22 mouse cellular contexts compared by ENCODE assay signal in genomic region chr7:75167481-75167880, GRCm38 (mm10).
A peak's percentile ranks its signal among the peaks of the same experiment; 100 is the strongest.
DNase-seq lines count a peak whose midpoint lies in the region; ATAC-seq and TF ChIP-seq lines count a peak whose summit lies in the region.
"Had no signal": no experiment of that assay in that cellular context is flagged by ENCODE, and none has a peak within 500 bp of the region (broad histone marks: within the 10 kb centered on the region; RNA-seq: fewer than 3 reads in every experiment).

No protein-coding gene starts in this region.

- DNase-seq in cerebellum, adult 11-12 months = peak; percentile 51
- no peak for DNase-seq in cerebellum, postnatal 4 days (ENCODE audit: low spot score in 2 of 2)
- DNase-seq in adrenal gland, postnatal 36 days = peak; percentile 24 to 36
- peak; percentile 46 for DNase-seq in brain, adult 2 months (ENCODE audit: low read depth, low spot score)
- peak; percentile 69 to 71 for DNase-seq in cerebellum, postnatal 10 days
- no peak for DNase-seq in heart, adult 2 months
- DNase-seq: heart, postnatal 10 days; kidney, postnatal 25 days; liver, postnatal 0 days; lung, postnatal 14 days; retina, postnatal 1 day; thymus, postnatal 14 days had no signal

- H3K4me2 ChIP-seq in heart, embryonic 12.5 days = no peak overlapping the region
- H3K4me2 ChIP-seq: embryonic facial prominence, embryonic 15.5 days; limb, embryonic 12.5 days; liver, embryonic 11.5 days; midbrain, embryonic 11.5 days had no signal

- H3K9ac ChIP-seq in heart, embryonic 12.5 days = no peak overlapping the region
- no peak overlapping the region for H3K9ac ChIP-seq in heart, adult 2 months (ENCODE audit: low read depth, low read length)
- H3K9ac ChIP-seq: embryonic facial prominence, embryonic 15.5 days; limb, embryonic 12.5 days; liver, postnatal 0 days had no signal

- TF ChIP-seq POLR2A in heart, adult 2 months (IDR thresholded peaks at IDR 0.05; ENCODE audit: insufficient read depth, low read depth, low read length) = no peak

- no peak for TF ChIP-seq EP300 in heart, adult 2 months (IDR thresholded peaks at IDR 0.05; ENCODE audit: insufficient read depth, low read depth, low read length)

- H3K4me1 ChIP-seq in heart, embryonic 12.5 days (replicated peaks) = no peaks in the 10 kb centered on the region
- no peaks in the 10 kb centered on the region for H3K4me1 ChIP-seq in heart, adult 2 months (ENCODE audit: control insufficient read depth, insufficient read depth, low read length)
- H3K4me1 ChIP-seq: embryonic facial prominence, embryonic 15.5 days; heart, embryonic 10.5 days; limb, embryonic 12.5 days had no signal

- H3K36me3 ChIP-seq in heart, embryonic 12.5 days = no peaks in the 10 kb centered on the region
- no peaks in the 10 kb centered on the region for H3K36me3 ChIP-seq in heart, adult 2 months (ENCODE audit: control insufficient read depth, insufficient read depth, low read length)
- H3K36me3 ChIP-seq: embryonic facial prominence, embryonic 15.5 days; heart, embryonic 10.5 days; limb, embryonic 12.5 days had no signal

- H3K9me3 ChIP-seq in heart, embryonic 12.5 days (replicated peaks) = no peaks in the 10 kb centered on the region
- H3K9me3 ChIP-seq: embryonic facial prominence, embryonic 15.5 days; heart, embryonic 10.5 days; limb, embryonic 12.5 days had no signal

- no peaks in the 10 kb centered on the region for H3K27me3 ChIP-seq in heart, embryonic 12.5 days (replicated peaks)
- H3K27me3 ChIP-seq in heart, adult 2 months (ENCODE audit: control insufficient read depth, insufficient read depth, low read length) = no peaks in the 10 kb centered on the region
- H3K27me3 ChIP-seq: embryonic facial prominence, embryonic 15.5 days; limb, embryonic 12.5 days had no signal

- intact Hi-C loops in heart, adult 2 months (cut with DNase I) = no loop called here

- H3K79me2 ChIP-seq in heart, adult 2 months (replicated peaks; ENCODE audit: control insufficient read depth, insufficient read depth, low read length) = no peaks in the 10 kb centered on the region

- H3K4me3 ChIP-seq in heart, embryonic 12.5 days = no peak overlapping the region
- no peak overlapping the region for H3K4me3 ChIP-seq in heart, adult 2 months
- H3K4me3 ChIP-seq: embryonic facial prominence, embryonic 15.5 days; heart, embryonic 10.5 days; layer of hippocampus, adult 2 months; limb, embryonic 12.5 days had no signal

- 81% methylated on average over 3 of the region's 3 CpGs for WGBS in heart, embryonic 12.5 days
- WGBS in heart, adult 2 months = 80% methylated on average over 3 of the region's 3 CpGs

- ATAC-seq in heart, embryonic 12.5 days (ENCODE audit: insufficient number of reproducible peaks, low FRiP score) = no peak
- ATAC-seq: activated CD4-positive, CD25-positive, alpha-beta regulatory T cell, adult 4 months; forebrain, embryonic 14.5 days; intestine, postnatal 0 days; liver, postnatal 0 days had no signal

- no peak for TF ChIP-seq CTCF in heart, adult 2 months (IDR thresholded peaks at IDR 0.05)

- no peak overlapping the region for H3K27ac ChIP-seq in heart, embryonic 12.5 days (ENCODE audit: poor library complexity, severe bottlenecking)
- H3K27ac ChIP-seq in heart, adult 2 months = no peak overlapping the region
- H3K27ac ChIP-seq: embryonic facial prominence, embryonic 15.5 days; heart, embryonic 10.5 days; layer of hippocampus, adult 2 months; limb, embryonic 12.5 days had no signal

Comparison
In these comparisons a context has a peak if more than half of its experiments do, and no peak if none do; other contexts are left out.
1. DNase-seq: peak in cerebellum, adult 11-12 months (single experiment), adrenal gland, postnatal 36 days (2 of 2), brain, adult 2 months (single experiment) and cerebellum, postnatal 10 days (2 of 2); none in cerebellum, postnatal 4 days (0 of 2) and heart, adult 2 months (0 of 2).